Mouse (Mus musculus) heart, adult 2 months (tissue): ENCODE data around the gene Rnf20. TPM values are rescaled to one million over a fixed set of nuclear protein-coding genes. Genes with fewer than 3 reads are reported as not detected.

Source experiments
- DNase-seq, 2 experiments: peaks; one replicate each; pipeline ENCODE4 v3.0.0; 2021
- H3K27ac ChIP-seq: fragments of 200-600 bp; 2 replicates; pipeline ENCODE4 v1.8.1; 2022
- H3K27me3 ChIP-seq: fragments of 200-500 bp; 2 replicates; pipeline ENCODE4 v1.6.1; 2012; ENCODE audit warnings: mild to moderate bottlenecking, low read length, inconsistent platforms, mixed read lengths; ENCODE audit not compliant: control insufficient read depth, insufficient read depth
- H3K36me3 ChIP-seq: fragments of 200-500 bp; 2 replicates; pipeline ENCODE4 v1.6.1; 2012; ENCODE audit warnings: low read length, inconsistent platforms; ENCODE audit not compliant: control insufficient read depth, insufficient read depth
- H3K4me1 ChIP-seq: fragments of 200-500 bp; 2 replicates; pipeline ENCODE4 v1.6.1; 2011; ENCODE audit warnings: low read length; ENCODE audit not compliant: control insufficient read depth, insufficient read depth
- H3K4me3 ChIP-seq: fragments of 200-600 bp; 2 replicates; pipeline ENCODE4 v1.8.1; 2022
- H3K79me2 ChIP-seq: fragments of 200-500 bp; replicated peaks from 2 replicates; pipeline ENCODE4 v1.6.1; 2012; ENCODE audit warnings: mild to moderate bottlenecking, inconsistent platforms, low read length, moderate library complexity, mixed read lengths; ENCODE audit not compliant: control insufficient read depth, insufficient read depth
- H3K9ac ChIP-seq: fragments of 200-500 bp; 2 replicates; pipeline ENCODE4 v1.6.1; 2012; ENCODE audit warnings: low read depth, mild to moderate bottlenecking, control low read depth, inconsistent platforms, low read length, mixed read lengths
- CTCF ChIP-seq: fragments of 200-600 bp; IDR thresholded peaks from 2 replicates; pipeline ENCODE4 v1.8.1; 2022; ENCODE audit warnings: antibody characterized with exemption, mild to moderate bottlenecking, moderate library complexity
- EP300 ChIP-seq: fragments of 200-500 bp; IDR thresholded peaks from 2 replicates; pipeline ENCODE4 v1.6.1; 2011; ENCODE audit warnings: low read depth, low read length, control low read depth; ENCODE audit not compliant: insufficient read depth
- POLR2A ChIP-seq: fragments of 200-500 bp; IDR thresholded peaks from 2 replicates; pipeline ENCODE4 v1.6.1; 2011; ENCODE audit warnings: mild to moderate bottlenecking, low read depth, low read length, control low read depth; ENCODE audit not compliant: insufficient read depth
- WGBS: fragments of 180-500 bp; shearing (Covaris S2); methylation state at CpG from one replicate; pipeline ENCODE4 v1.1.7; 2018; 5-methylcytosine and 5-hydroxymethylcytosine counted together
- intact Hi-C: fragments of 180-260 bp; cut with DNase I; formaldehyde crosslinking; loops from one replicate; pipeline ENCODE4 v1.15.1; 2025
- polyA plus RNA-seq: library from polyadenylated mRNA; depleted of rRNA; stranded (reverse); fragments of >200 nt; gene quantifications from 2 replicates; pipeline ENCODE4 v1.2.3, GENCODE M21; 2012
- total RNA-seq, 2 experiments: library from RNA; stranded (reverse); gene quantifications; 2 replicates each; pipeline ENCODE4 v1.2.3; 2021

Gene Rnf20
- total and polyA plus RNA-seq, 3 experiments, result 11.8 to 36.1 (median 34.9) TPM

GRCm38 (mm10) chr4:49628941-49629340 is 2.9 kb upstream of the Rnf20 start:
- intact Hi-C loops, result loop anchor here (10.0 kb wide), 1 partner anchor 854 kb away; no protein-coding TSS in a partner anchor
- H3K27ac ChIP-seq, result no peak overlapping the region
- H3K79me2 ChIP-seq, result no peaks in the 10 kb centered on the region
- no peak for DNase-seq
- no peak overlapping the region for H3K4me3 ChIP-seq
- H3K4me1 ChIP-seq, result peaks cover 1% of the 10 kb centered on the region
- 79% methylated on average over 5 of the region's 5 CpGs for WGBS
- no peak overlapping the region for H3K9ac ChIP-seq
- TF ChIP-seq CTCF (no peak), POLR2A (no peak), EP300 (no peak)
- peaks cover 2% of the 10 kb centered on the region; the same call in 1 of the 2 replicates for H3K36me3 ChIP-seq
- H3K27me3 ChIP-seq, result no peaks in the 10 kb centered on the region

- Histone ChIP-seq H3K36me3 (peaks cover 7% of the 10 kb centered on the region), H3K27ac (peak overlapping the region; percentile 93), H3K27me3 (no peaks in the 10 kb centered on the region), H3K4me3 (peak overlapping the region; percentile 99), H3K9ac (peak overlapping the region; percentile 83), H3K79me2 (no peaks in the 10 kb centered on the region), H3K4me1 (no peaks in the 10 kb centered on the region; the same call in 1 of the 2 replicates)
- under 1% methylated on average over 30 of the region's 30 CpGs for WGBS
- TF ChIP-seq EP300, result no peak
- no peak for TF ChIP-seq POLR2A
- TF ChIP-seq CTCF, result no peak
- intact Hi-C loops, result loop anchor here (1.0 kb wide), 1 partner anchor 35 kb away; the partner anchor contains the start of gene Tmem246
- no peak for DNase-seq
Measured at GRCm38 (mm10) chr4:49632139-49632481, 304 bp downstream of the Rnf20 start.

GRCm38 (mm10) chr4:49637821-49638220 is 6.0 kb downstream of the Rnf20 start:
- intact Hi-C loops, result no loop called here
- no peak overlapping the region for H3K4me3 ChIP-seq
- no peaks in the 10 kb centered on the region for H3K4me1 ChIP-seq
- DNase-seq, result no peak
- no peak overlapping the region for H3K9ac ChIP-seq
- 84% methylated on average over 11 of the region's 11 CpGs for WGBS
- H3K27ac ChIP-seq, result no peak overlapping the region
- H3K27me3 ChIP-seq, result no peaks in the 10 kb centered on the region
- no peaks in the 10 kb centered on the region for H3K79me2 ChIP-seq
- no peak for TF ChIP-seq CTCF
- no peak for TF ChIP-seq EP300
- TF ChIP-seq POLR2A, result no peak
- peaks cover 7% of the 10 kb centered on the region for H3K36me3 ChIP-seq

GRCm38 (mm10) chr4:49639913-49640312 is 8.1 kb downstream of the Rnf20 start:
- no peak overlapping the region for H3K9ac ChIP-seq
- peaks cover 3% of the 10 kb centered on the region for H3K36me3 ChIP-seq
- no peaks in the 10 kb centered on the region for H3K79me2 ChIP-seq
- no peak overlapping the region for H3K4me3 ChIP-seq
- H3K27me3 ChIP-seq, result no peaks in the 10 kb centered on the region
- intact Hi-C loops, result no loop called here
- no peak for DNase-seq
- no peak for TF ChIP-seq POLR2A
- TF ChIP-seq CTCF, result no peak
- TF ChIP-seq EP300, result no peak
- H3K27ac ChIP-seq, result no peak overlapping the region
- WGBS, result 44% methylated on average over 2 of the region's 2 CpGs
- H3K4me1 ChIP-seq, result no peaks in the 10 kb centered on the region

- WGBS, result 88% methylated on average over 1 of the region's 1 CpGs
- no peak for DNase-seq
- no peak overlapping the region for H3K4me3 ChIP-seq
- H3K4me1 ChIP-seq, result no peaks in the 10 kb centered on the region; the same call in 1 of the 2 replicates
- no peak overlapping the region for H3K27ac ChIP-seq
- TF ChIP-seq CTCF (no peak), POLR2A (no peak), EP300 (no peak)
- intact Hi-C loops, result no loop called here
- no peaks in the 10 kb centered on the region for H3K79me2 ChIP-seq
- H3K9ac ChIP-seq, result no peak overlapping the region
- H3K27me3 ChIP-seq, result no peaks in the 10 kb centered on the region
- peaks cover 6% of the 10 kb centered on the region for H3K36me3 ChIP-seq
Measured at GRCm38 (mm10) chr4:49659421-49659820, 27.6 kb downstream of the Rnf20 start.

- no peak for TF ChIP-seq CTCF
- no peak for TF ChIP-seq POLR2A
- TF ChIP-seq EP300, result no peak
- Histone ChIP-seq H3K27me3 (no peaks in the 10 kb centered on the region), H3K4me1 (no peaks in the 10 kb centered on the region; the same call in 1 of the 2 replicates), H3K36me3 (peaks cover 2% of the 10 kb centered on the region; the same call in 1 of the 2 replicates), H3K79me2 (no peaks in the 10 kb centered on the region), H3K4me3 (no peak overlapping the region), H3K9ac (no peak overlapping the region), H3K27ac (no peak overlapping the region)
- no peak for DNase-seq
- intact Hi-C loops, result no loop called here
- 95% methylated on average over 9 of the region's 9 CpGs for WGBS
Measured at GRCm38 (mm10) chr4:49661664-49662063, 29.9 kb downstream of the Rnf20 start.
